Mouse (Mus musculus): ENCODE data around the gene Nck1. TPM values are rescaled to one million over a fixed set of nuclear protein-coding genes. Genes with fewer than 3 reads are reported as not detected.

The Nck1 gene
- polyA plus RNA-seq, 1 experiment from 2014 or later: 71.3 TPM

GRCm38 (mm10) chr9:100571511-100571910, 25.6 kb upstream of the Nck1 start:
- no peaks in the 10 kb centered on the region for H3K9me3 ChIP-seq (replicated peaks; ENCODE audit: control insufficient read depth, low read length)
- H3K4me2 ChIP-seq (ENCODE audit: low read depth, low read length): peak overlapping the region; percentile 93
- no peaks in the 10 kb centered on the region for H3K4me1 ChIP-seq (ENCODE audit: control insufficient read depth, insufficient read depth, low read length)
- no peak overlapping the region for H3K9ac ChIP-seq (ENCODE audit: low read length)
- 70% methylated on average over 1 of the region's 1 CpGs for WGBS
- H3K27me3 ChIP-seq (ENCODE audit: control insufficient read depth, insufficient read depth, low read length): no peaks in the 10 kb centered on the region
- H3K4me3 ChIP-seq (replicated peaks; ENCODE audit: low read length): peak overlapping the region; percentile 74; the same call in 1 of the 2 replicates
- no peaks in the 10 kb centered on the region for H3K36me3 ChIP-seq (ENCODE audit: control insufficient read depth, insufficient read depth, low read length)
- H3K27ac ChIP-seq (ENCODE audit: low read length): no peak overlapping the region
- no peak for ATAC-seq (ENCODE audit: insufficient read depth, low FRiP score)

- H3K4me3 ChIP-seq (replicated peaks; ENCODE audit: low read length): peak within 1 kb of the TSS; percentile 74
- no peaks in the 10 kb centered on the region for H3K36me3 ChIP-seq (ENCODE audit: control insufficient read depth, insufficient read depth, low read length)
- 1% methylated on average over 55 of the region's 55 CpGs for WGBS
- H3K9me3 ChIP-seq (replicated peaks; ENCODE audit: control insufficient read depth, low read length): no peaks in the 10 kb centered on the region
- H3K9ac ChIP-seq (ENCODE audit: low read length): peak within 1 kb of the TSS; percentile 85
- H3K4me2 ChIP-seq (ENCODE audit: low read depth, low read length): peak within 1 kb of the TSS; percentile 93
- ATAC-seq (ENCODE audit: insufficient read depth, low FRiP score): peak; percentile 77
- H3K4me1 ChIP-seq (ENCODE audit: control insufficient read depth, insufficient read depth, low read length): no peaks in the 10 kb centered on the region
- H3K27ac ChIP-seq (ENCODE audit: low read length): no peak within 1 kb of the TSS; the same call in 1 of the 2 replicates
- H3K27me3 ChIP-seq (ENCODE audit: control insufficient read depth, insufficient read depth, low read length): no peaks in the 10 kb centered on the region
Measured at GRCm38 (mm10) chr9:100570626-100571233, 24.8 kb upstream of the Nck1 start, which contains the start of gene Slc35g2. Gene Slc35g2 (minus strand): TSS chr9:100571090.

GRCm38 (mm10) chr9:100569798-100570625, 24.1 kb upstream of the Nck1 start:
- peak; percentile 73 for ATAC-seq (ENCODE audit: insufficient read depth, low FRiP score)
- 10% methylated on average over 32 of the region's 32 CpGs for WGBS
- no peaks in the 10 kb centered on the region for H3K27me3 ChIP-seq (ENCODE audit: control insufficient read depth, insufficient read depth, low read length)
- H3K4me2 ChIP-seq (ENCODE audit: low read depth, low read length): peak overlapping the region; percentile 93
- no peaks in the 10 kb centered on the region for H3K4me1 ChIP-seq (ENCODE audit: control insufficient read depth, insufficient read depth, low read length)
- peak overlapping the region; percentile 74 for H3K4me3 ChIP-seq (replicated peaks; ENCODE audit: low read length)
- no peaks in the 10 kb centered on the region for H3K36me3 ChIP-seq (ENCODE audit: control insufficient read depth, insufficient read depth, low read length)
- H3K9ac ChIP-seq (ENCODE audit: low read length): peak overlapping the region; percentile 85
- no peaks in the 10 kb centered on the region for H3K9me3 ChIP-seq (replicated peaks; ENCODE audit: control insufficient read depth, low read length)
- H3K27ac ChIP-seq (ENCODE audit: low read length): no peak overlapping the region; the same call in 1 of the 2 replicates

- no peak overlapping the region for H3K27ac ChIP-seq (ENCODE audit: low read length)
- 79% methylated on average over 10 of the region's 10 CpGs for WGBS
- no peak overlapping the region for H3K9ac ChIP-seq (ENCODE audit: low read length)
- H3K4me2 ChIP-seq (ENCODE audit: low read depth, low read length): no peak overlapping the region
- no peak for ATAC-seq (ENCODE audit: insufficient read depth, low FRiP score)
- no peaks in the 10 kb centered on the region for H3K36me3 ChIP-seq (ENCODE audit: control insufficient read depth, insufficient read depth, low read length)
- H3K27me3 ChIP-seq (ENCODE audit: control insufficient read depth, insufficient read depth, low read length): no peaks in the 10 kb centered on the region
- no peaks in the 10 kb centered on the region for H3K9me3 ChIP-seq (replicated peaks; ENCODE audit: control insufficient read depth, low read length)
- no peaks in the 10 kb centered on the region for H3K4me1 ChIP-seq (ENCODE audit: control insufficient read depth, insufficient read depth, low read length)
- no peak overlapping the region for H3K4me3 ChIP-seq (replicated peaks; ENCODE audit: low read length)
Measured at GRCm38 (mm10) chr9:100560251-100560890, 14.4 kb upstream of the Nck1 start.

DNA sequence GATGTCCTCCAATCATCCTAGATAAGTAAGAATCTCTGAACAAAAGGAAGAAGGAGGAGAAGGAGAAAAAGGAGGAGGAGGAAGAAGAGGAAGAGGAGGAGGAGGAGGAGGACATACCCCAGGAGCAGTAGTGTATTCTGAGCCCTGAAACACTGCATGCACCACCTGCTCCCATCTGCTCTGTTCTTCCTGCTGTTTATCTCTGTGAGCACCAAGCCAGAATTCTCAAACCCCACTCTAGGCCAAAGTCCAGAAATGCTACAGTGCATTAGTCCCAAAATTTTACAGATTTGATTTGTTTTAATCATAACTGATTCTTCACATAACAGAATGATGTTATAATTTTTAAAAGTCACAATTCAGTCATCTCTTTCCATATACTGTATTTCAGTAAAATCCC, 13.1 kb upstream of the Nck1 start:
- no peak overlapping the region for H3K27ac ChIP-seq (ENCODE audit: low read length)
- H3K4me1 ChIP-seq (ENCODE audit: control insufficient read depth, insufficient read depth, low read length): no peaks in the 10 kb centered on the region
- H3K4me3 ChIP-seq (replicated peaks; ENCODE audit: low read length): no peak overlapping the region
- H3K9ac ChIP-seq (ENCODE audit: low read length): no peak overlapping the region
- no peak overlapping the region for H3K4me2 ChIP-seq (ENCODE audit: low read depth, low read length)
- H3K27me3 ChIP-seq (ENCODE audit: control insufficient read depth, insufficient read depth, low read length): no peaks in the 10 kb centered on the region
- ATAC-seq (ENCODE audit: insufficient read depth, low FRiP score): no peak
- H3K36me3 ChIP-seq (ENCODE audit: control insufficient read depth, insufficient read depth, low read length): no peaks in the 10 kb centered on the region
- H3K9me3 ChIP-seq (replicated peaks; ENCODE audit: control insufficient read depth, low read length): no peaks in the 10 kb centered on the region

GRCm38 (mm10) chr9:100558023-100558573, 12.2 kb upstream of the Nck1 start:
- Histone ChIP-seq H3K27ac (ENCODE audit: low read length) (no peak overlapping the region), H3K36me3 (ENCODE audit: control insufficient read depth, insufficient read depth, low read length) (0 out of 2 replicates have a peak, but pooled peaks cover under 1% of the 10 kb centered on the region), H3K4me1 (ENCODE audit: control insufficient read depth, insufficient read depth, low read length) (no peaks in the 10 kb centered on the region), H3K9me3 (replicated peaks; ENCODE audit: control insufficient read depth, low read length) (no peaks in the 10 kb centered on the region), H3K4me2 (ENCODE audit: low read depth, low read length) (no peak overlapping the region), H3K9ac (ENCODE audit: low read length) (no peak overlapping the region), H3K4me3 (replicated peaks; ENCODE audit: low read length) (no peak overlapping the region), H3K27me3 (ENCODE audit: control insufficient read depth, insufficient read depth, low read length) (no peaks in the 10 kb centered on the region)
- 75% methylated on average over 4 of the region's 4 CpGs for WGBS
- ATAC-seq (ENCODE audit: insufficient read depth, low FRiP score): no peak

- Histone ChIP-seq H3K27ac (ENCODE audit: low read length) (no peak overlapping the region), H3K36me3 (ENCODE audit: control insufficient read depth, insufficient read depth, low read length) (0 out of 2 replicates have a peak, but pooled peaks cover 6% of the 10 kb centered on the region), H3K4me3 (replicated peaks; ENCODE audit: low read length) (no peak overlapping the region), H3K4me1 (ENCODE audit: control insufficient read depth, insufficient read depth, low read length) (no peaks in the 10 kb centered on the region), H3K9me3 (replicated peaks; ENCODE audit: control insufficient read depth, low read length) (no peaks in the 10 kb centered on the region), H3K9ac (ENCODE audit: low read length) (no peak overlapping the region), H3K4me2 (ENCODE audit: low read depth, low read length) (no peak overlapping the region), H3K27me3 (ENCODE audit: control insufficient read depth, insufficient read depth, low read length) (no peaks in the 10 kb centered on the region)
- no peak for ATAC-seq (ENCODE audit: insufficient read depth, low FRiP score)
- WGBS: 54% methylated on average over 5 of the region's 5 CpGs
Measured at GRCm38 (mm10) chr9:100555686-100556085, 9.8 kb upstream of the Nck1 start.

DNA sequence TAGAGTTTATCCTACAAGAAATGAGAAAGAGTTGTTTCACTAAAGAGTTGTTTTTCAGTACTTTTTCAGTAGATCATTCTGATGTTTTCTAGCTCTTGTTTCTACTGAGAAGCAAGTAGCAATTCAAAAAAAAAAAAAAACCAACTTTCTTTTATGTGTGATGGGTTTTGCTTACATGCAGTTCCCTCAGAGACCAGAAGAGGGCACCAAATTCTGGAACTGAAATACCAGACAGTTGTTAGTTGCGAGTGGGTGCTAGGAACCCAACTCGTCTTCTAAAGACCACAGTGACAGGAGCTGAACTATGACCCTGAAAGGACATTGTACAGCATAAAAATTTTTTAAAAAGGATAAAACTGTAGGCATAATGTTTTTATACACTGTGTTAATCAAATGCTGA, 2.4 kb upstream of the Nck1 start:
- ATAC-seq (ENCODE audit: insufficient read depth, low FRiP score): no peak
- WGBS: 93% methylated on average over 2 of the region's 2 CpGs
- no peaks in the 10 kb centered on the region for H3K27me3 ChIP-seq (ENCODE audit: control insufficient read depth, insufficient read depth, low read length)

More for the DNA sequence above, 2.4 kb upstream of the Nck1 start:
- H3K27ac ChIP-seq (ENCODE audit: low read length): no peak overlapping the region
- H3K4me2 ChIP-seq (ENCODE audit: low read depth, low read length): no peak overlapping the region
- H3K4me1 ChIP-seq (ENCODE audit: control insufficient read depth, insufficient read depth, low read length): peaks cover 8% of the 10 kb centered on the region; the same call in 1 of the 2 replicates
- no peak overlapping the region for H3K9ac ChIP-seq (ENCODE audit: low read length)
- H3K36me3 ChIP-seq (ENCODE audit: control insufficient read depth, insufficient read depth, low read length): 0 out of 2 replicates have a peak, but pooled peaks cover 6% of the 10 kb centered on the region
- no peak overlapping the region for H3K4me3 ChIP-seq (replicated peaks; ENCODE audit: low read length)
- H3K9me3 ChIP-seq (replicated peaks; ENCODE audit: control insufficient read depth, low read length): peaks cover 8% of the 10 kb centered on the region; the same call in 1 of the 2 replicates
